Mouse (Mus musculus): ENCODE results near the gene Crot. TPM values are rescaled to one million over a fixed set of nuclear protein-coding genes. Genes with fewer than 3 reads are reported as not detected.
"Not testable (repeated sequence)": the region's sequence is repeated elsewhere in the genome, so short reads cannot be mapped to it uniquely, and the experiment has no call there.

The Crot gene
- polyA plus RNA-seq, 1 experiment from 2014 or later, result 41.8 TPM

DNA sequence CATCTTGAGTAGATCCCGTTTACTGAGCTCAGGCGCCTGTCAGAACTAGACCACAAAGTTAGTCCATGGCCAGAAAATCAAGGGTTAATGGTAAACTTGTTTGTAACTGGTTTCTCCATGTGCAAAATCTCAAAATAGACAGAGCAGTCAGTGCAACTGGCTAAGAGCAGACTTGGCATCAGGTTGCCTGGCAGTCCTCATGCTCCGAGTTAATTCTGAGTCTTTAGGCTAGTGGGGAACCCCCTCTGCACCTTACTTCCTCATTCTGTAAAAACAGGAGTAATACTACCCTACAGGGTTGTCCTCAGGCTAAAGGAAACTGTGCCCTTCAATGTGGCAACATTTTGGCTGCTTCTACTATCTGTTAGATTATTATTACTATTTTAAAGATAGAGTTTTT lies 53.3 kb downstream of the Crot start:
- no peaks in the 10 kb centered on the region for H3K9me3 ChIP-seq (ENCODE audit: control insufficient read depth, low read length)
- no peak overlapping the region for H3K9ac ChIP-seq (ENCODE audit: low read length)
- H3K27ac ChIP-seq (ENCODE audit: low read depth), result no peak overlapping the region
- no peaks in the 10 kb centered on the region for H3K36me3 ChIP-seq (ENCODE audit: control insufficient read depth, insufficient read depth, low read length)
- DNase-seq (ENCODE audit: low spot score), result no peak
- no peak overlapping the region for H3K4me3 ChIP-seq (ENCODE audit: low read depth, low read length)
- ATAC-seq (replicated peaks; ENCODE audit: low FRiP score, low TSS enrichment, low read depth), result no peak
- WGBS, result 75% methylated on average over 3 of the region's 3 CpGs
- H3K4me2 ChIP-seq (ENCODE audit: low read length), result no peak overlapping the region
- H3K4me1 ChIP-seq (replicated peaks; ENCODE audit: control insufficient read depth, insufficient read depth, low read length), result no peaks in the 10 kb centered on the region
- H3K27me3 ChIP-seq (replicated peaks; ENCODE audit: control insufficient read depth, insufficient read depth, low read length), result no peaks in the 10 kb centered on the region

DNA sequence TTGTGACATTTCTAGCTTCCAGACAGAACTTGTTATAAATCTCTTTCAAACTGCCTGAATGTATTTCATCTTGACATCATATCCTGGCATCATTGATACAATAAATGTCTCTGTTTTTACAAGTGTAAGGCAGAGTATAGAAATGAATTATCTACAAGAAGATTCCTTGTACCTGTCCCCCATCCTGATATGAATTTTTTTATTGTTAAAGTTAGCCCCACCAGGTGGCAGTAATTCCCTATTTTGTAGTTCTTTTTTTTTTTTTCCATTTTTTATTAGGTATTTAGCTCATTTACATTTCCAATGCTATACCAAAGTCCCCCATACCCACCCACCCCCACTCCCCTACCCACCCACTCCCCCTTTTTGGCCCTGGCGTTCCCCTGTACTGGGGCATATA lies 55.9 kb downstream of the Crot start:
- not testable (repeated sequence) for H3K9ac ChIP-seq (ENCODE audit: low read length); H3K36me3 ChIP-seq (ENCODE audit: control insufficient read depth, insufficient read depth, low read length); H3K27me3 ChIP-seq (replicated peaks; ENCODE audit: control insufficient read depth, insufficient read depth, low read length); H3K9me3 ChIP-seq (ENCODE audit: control insufficient read depth, low read length); H3K27ac ChIP-seq (ENCODE audit: low read depth); H3K4me3 ChIP-seq (ENCODE audit: low read depth, low read length); H3K4me1 ChIP-seq (replicated peaks; ENCODE audit: control insufficient read depth, insufficient read depth, low read length); H3K4me2 ChIP-seq (ENCODE audit: low read length); ATAC-seq (replicated peaks; ENCODE audit: low FRiP score, low TSS enrichment, low read depth); DNase-seq (ENCODE audit: low spot score)
- WGBS, result no CpG with 5 or more reads among the region's 1 CpGs

DNA sequence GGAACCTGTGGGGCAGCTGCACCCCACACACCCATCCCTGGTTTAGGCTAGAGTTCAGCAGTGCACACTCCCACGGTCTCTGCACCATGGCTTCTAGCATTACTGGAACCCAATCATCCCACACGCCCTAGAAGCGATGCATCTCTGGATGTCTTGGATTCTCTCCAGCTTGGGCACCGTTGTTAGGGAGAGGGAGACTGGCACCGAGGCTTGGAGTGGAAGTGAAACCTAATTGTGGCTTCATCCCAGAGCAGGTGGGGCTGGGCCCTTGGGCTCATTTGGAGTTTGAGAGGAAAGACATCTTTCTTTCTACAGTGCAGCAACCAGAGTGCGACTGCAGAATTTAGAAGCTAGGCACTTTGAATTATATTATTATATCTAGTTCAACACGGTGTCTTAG lies 59.2 kb downstream of the Crot start:
- H3K9me3 ChIP-seq (ENCODE audit: control insufficient read depth, low read length), result no peaks in the 10 kb centered on the region
- H3K4me2 ChIP-seq (ENCODE audit: low read length), result no peak overlapping the region
- H3K27ac ChIP-seq (ENCODE audit: low read depth), result no peak overlapping the region
- H3K4me1 ChIP-seq (replicated peaks; ENCODE audit: control insufficient read depth, insufficient read depth, low read length), result no peaks in the 10 kb centered on the region
- DNase-seq (ENCODE audit: low spot score), result no peak
- H3K36me3 ChIP-seq (ENCODE audit: control insufficient read depth, insufficient read depth, low read length), result no peaks in the 10 kb centered on the region
- no peaks in the 10 kb centered on the region for H3K27me3 ChIP-seq (replicated peaks; ENCODE audit: control insufficient read depth, insufficient read depth, low read length)
- no peak overlapping the region for H3K4me3 ChIP-seq (ENCODE audit: low read depth, low read length)
- ATAC-seq (replicated peaks; ENCODE audit: low FRiP score, low TSS enrichment, low read depth), result no peak
- WGBS, result 90% methylated on average over 7 of the region's 7 CpGs
- no peak overlapping the region for H3K9ac ChIP-seq (ENCODE audit: low read length)

DNA sequence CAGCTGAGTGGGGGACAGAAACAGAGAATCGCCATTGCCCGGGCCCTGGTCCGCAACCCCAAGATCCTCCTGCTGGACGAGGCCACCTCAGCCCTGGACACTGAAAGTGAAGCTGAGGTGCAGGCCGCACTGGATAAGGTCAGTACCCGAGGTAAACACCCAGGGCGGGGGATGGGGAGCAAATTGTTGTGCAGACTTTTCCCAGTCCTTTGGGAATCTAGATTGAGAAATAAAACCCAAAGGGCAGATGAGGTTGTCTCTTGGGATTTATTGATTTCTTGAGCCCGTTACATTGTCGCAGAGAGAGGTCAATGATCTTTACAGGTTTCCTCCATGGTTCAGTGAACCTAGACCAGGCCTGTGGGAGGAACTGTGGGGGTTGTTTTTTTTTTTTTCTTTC lies 68.7 kb downstream of the Crot start:
- Histone ChIP-seq H3K27ac (ENCODE audit: low read depth) (no peak overlapping the region), H3K4me1 (replicated peaks; ENCODE audit: control insufficient read depth, insufficient read depth, low read length) (no peaks in the 10 kb centered on the region), H3K27me3 (replicated peaks; ENCODE audit: control insufficient read depth, insufficient read depth, low read length) (no peaks in the 10 kb centered on the region), H3K9ac (ENCODE audit: low read length) (no peak overlapping the region), H3K36me3 (ENCODE audit: control insufficient read depth, insufficient read depth, low read length) (no peaks in the 10 kb centered on the region), H3K4me3 (ENCODE audit: low read depth, low read length) (no peak overlapping the region), H3K4me2 (ENCODE audit: low read length) (no peak overlapping the region), H3K9me3 (ENCODE audit: control insufficient read depth, low read length) (peaks cover 5% of the 10 kb centered on the region; the same call in 1 of the 2 replicates)
- 78% methylated on average over 9 of the region's 9 CpGs for WGBS
- no peak for ATAC-seq (replicated peaks; ENCODE audit: low FRiP score, low TSS enrichment, low read depth)
- DNase-seq (ENCODE audit: low spot score), result no peak

DNA sequence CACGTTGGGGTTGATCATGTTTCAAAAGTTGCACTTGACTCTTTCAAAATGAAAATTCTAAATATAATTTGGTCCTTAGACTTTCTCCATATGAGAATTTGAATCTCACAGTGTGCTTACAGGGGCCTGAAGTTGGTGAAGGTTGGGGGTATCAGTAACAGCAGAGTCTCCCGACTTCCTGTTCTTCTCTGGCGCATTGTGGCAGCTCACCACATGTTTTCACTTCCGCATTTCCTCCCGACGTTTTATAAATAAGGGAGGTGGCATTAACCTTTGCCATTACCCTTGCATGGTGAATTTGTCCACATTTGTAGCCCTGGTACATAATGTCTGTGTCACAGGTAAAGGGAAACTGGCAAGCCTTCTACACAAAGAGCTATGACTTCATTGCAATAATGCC lies 80.1 kb downstream of the Crot start:
- DNase-seq (ENCODE audit: low spot score), result no peak
- Histone ChIP-seq H3K36me3 (ENCODE audit: control insufficient read depth, insufficient read depth, low read length) (no peaks in the 10 kb centered on the region), H3K9me3 (ENCODE audit: control insufficient read depth, low read length) (no peaks in the 10 kb centered on the region), H3K9ac (ENCODE audit: low read length) (no peak overlapping the region), H3K4me3 (ENCODE audit: low read depth, low read length) (no peak overlapping the region), H3K27me3 (replicated peaks; ENCODE audit: control insufficient read depth, insufficient read depth, low read length) (no peaks in the 10 kb centered on the region), H3K4me1 (replicated peaks; ENCODE audit: control insufficient read depth, insufficient read depth, low read length) (no peaks in the 10 kb centered on the region), H3K4me2 (ENCODE audit: low read length) (no peak overlapping the region), H3K27ac (ENCODE audit: low read depth) (no peak overlapping the region)
- no peak for ATAC-seq (replicated peaks; ENCODE audit: low FRiP score, low TSS enrichment, low read depth)
- 76% methylated on average over 6 of the region's 6 CpGs for WGBS

DNA sequence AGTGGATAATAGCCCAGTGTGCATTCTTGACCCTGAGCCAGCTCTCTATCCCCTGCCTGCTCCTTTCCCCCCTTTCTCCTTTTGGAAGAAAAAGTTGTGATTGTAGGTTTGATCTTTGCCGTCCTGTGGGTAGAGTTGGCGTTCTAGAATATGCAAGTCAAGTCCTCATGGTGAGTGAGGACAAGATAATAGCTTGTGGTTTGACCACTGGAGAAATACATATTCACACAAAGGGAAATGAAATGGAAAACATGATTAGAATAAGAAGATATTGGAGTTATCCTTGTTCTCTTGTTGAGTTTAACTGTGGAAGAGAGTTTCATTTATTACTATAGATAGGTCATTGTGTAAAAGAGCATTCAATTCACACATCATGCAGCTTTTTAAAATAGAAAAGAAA lies 80.7 kb downstream of the Crot start:
- no peaks in the 10 kb centered on the region for H3K36me3 ChIP-seq (ENCODE audit: control insufficient read depth, insufficient read depth, low read length)

More for the DNA sequence above, 80.7 kb downstream of the Crot start:
- no peaks in the 10 kb centered on the region for H3K4me1 ChIP-seq (replicated peaks; ENCODE audit: control insufficient read depth, insufficient read depth, low read length)
- 86% methylated on average over 2 of the region's 2 CpGs for WGBS
- H3K9me3 ChIP-seq (ENCODE audit: control insufficient read depth, low read length), result no peaks in the 10 kb centered on the region
- no peak overlapping the region for H3K4me3 ChIP-seq (ENCODE audit: low read depth, low read length)
- no peak for ATAC-seq (replicated peaks; ENCODE audit: low FRiP score, low TSS enrichment, low read depth)
- no peak overlapping the region for H3K4me2 ChIP-seq (ENCODE audit: low read length)
- H3K27ac ChIP-seq (ENCODE audit: low read depth), result no peak overlapping the region
- no peak overlapping the region for H3K9ac ChIP-seq (ENCODE audit: low read length)
- no peak for DNase-seq (ENCODE audit: low spot score)
- no peaks in the 10 kb centered on the region for H3K27me3 ChIP-seq (replicated peaks; ENCODE audit: control insufficient read depth, insufficient read depth, low read length)

Other genes with a start within 250 kb of the Crot start
- 1.0 and 1.6 TPM in 2 replicates for gene Abcb1b, start 199.2 kb downstream of the Crot start, polyA plus RNA-seq (2014; fragmentation: Nextera tagmentation; extraction: Ambion mirVana)
- gene Abcb4, start 103.6 kb downstream of the Crot start, polyA plus RNA-seq (2014; fragmentation: Nextera tagmentation; extraction: Ambion mirVana), result 0.19 and 0.27 TPM in 2 replicates
- gene Tmem243, start 103.3 kb upstream of the Crot start, polyA plus RNA-seq (2014; fragmentation: Nextera tagmentation; extraction: Ambion mirVana), result 20.6 and 22.4 TPM in 2 replicates
- gene Dmtf1, start 164.5 kb upstream of the Crot start, polyA plus RNA-seq (2014; fragmentation: Nextera tagmentation; extraction: Ambion mirVana), result 45.2 and 53.6 TPM in 2 replicates